22 mouse cellular contexts compared by ENCODE assay signal in genomic region chr1:56981947-56982555, GRCm38 (mm10). TPM values are rescaled to one million over a fixed set of nuclear protein-coding genes. Genes with fewer than 3 reads are reported as not detected.
DNase-seq lines count a peak whose midpoint lies in the region; ATAC-seq lines count a peak whose summit lies in the region.
"Had no signal": no experiment of that assay in that cellular context is flagged by ENCODE, and none has a peak within 500 bp of the region (broad histone marks: within the 10 kb centered on the region; RNA-seq: fewer than 3 reads in every experiment).

No protein-coding gene starts in this region.

- no peak for ATAC-seq in forebrain, embryonic 11.5 days (replicated peaks; ENCODE audit: low FRiP score)
- ATAC-seq in forebrain, embryonic 15.5 days (replicated peaks), result no peak
- ATAC-seq in intestine, embryonic 14.5 days (replicated peaks; ENCODE audit: low FRiP score, low TSS enrichment, low read depth), result no peak
- ATAC-seq in intestine, embryonic 15.5 days, result no peak
- ATAC-seq: CD4-positive, CD25-positive, alpha-beta regulatory T cell, adult 4 months; lung, postnatal 0 days; Patski had no signal

- H3K27ac ChIP-seq in forebrain, embryonic 11.5 days (ENCODE audit: low read depth, low read length), result no peak overlapping the region
- no peak overlapping the region for H3K27ac ChIP-seq in forebrain, embryonic 15.5 days (replicated peaks)
- no peak overlapping the region for H3K27ac ChIP-seq in intestine, embryonic 14.5 days (ENCODE audit: low read depth)
- H3K27ac ChIP-seq in intestine, embryonic 15.5 days, result no peak overlapping the region
- peak overlapping the region; percentile 51; the same call in 1 of the 2 replicates for H3K27ac ChIP-seq in embryonic facial prominence, embryonic 10.5 days (replicated peaks)
- H3K27ac ChIP-seq: layer of hippocampus, adult 2 months; limb, embryonic 15.5 days had no signal

- H3K4me3 ChIP-seq in forebrain, embryonic 11.5 days (ENCODE audit: low read depth, low read length), result no peak overlapping the region
- no peak overlapping the region for H3K4me3 ChIP-seq in forebrain, embryonic 15.5 days
- no peak overlapping the region for H3K4me3 ChIP-seq in intestine, embryonic 14.5 days (ENCODE audit: low read depth, low read length)
- H3K4me3 ChIP-seq in intestine, embryonic 15.5 days (replicated peaks), result no peak overlapping the region
- H3K4me3 ChIP-seq in embryonic facial prominence, embryonic 10.5 days, result no peak overlapping the region
- H3K4me3 ChIP-seq: heart, embryonic 12.5 days; layer of hippocampus, adult 2 months; limb, embryonic 15.5 days had no signal

- H3K36me3 ChIP-seq in forebrain, embryonic 11.5 days (ENCODE audit: control insufficient read depth, insufficient read depth, low read length), result no peaks in the 10 kb centered on the region
- no peaks in the 10 kb centered on the region for H3K36me3 ChIP-seq in forebrain, embryonic 15.5 days
- no peaks in the 10 kb centered on the region for H3K36me3 ChIP-seq in intestine, embryonic 14.5 days (ENCODE audit: control insufficient read depth, insufficient read depth, low read length)
- no peaks in the 10 kb centered on the region for H3K36me3 ChIP-seq in intestine, embryonic 15.5 days
- no peaks in the 10 kb centered on the region for H3K36me3 ChIP-seq in embryonic facial prominence, embryonic 10.5 days (replicated peaks)
- H3K36me3 ChIP-seq: heart, embryonic 12.5 days; limb, embryonic 15.5 days had no signal

- no peak overlapping the region for H3K4me2 ChIP-seq in forebrain, embryonic 11.5 days (ENCODE audit: low read depth, low read length, severe bottlenecking)
- H3K4me2 ChIP-seq in forebrain, embryonic 15.5 days (replicated peaks), result no peak overlapping the region
- H3K4me2 ChIP-seq in intestine, embryonic 14.5 days (ENCODE audit: low read length), result no peak overlapping the region
- H3K4me2 ChIP-seq in intestine, embryonic 15.5 days (replicated peaks), result no peak overlapping the region
- H3K4me2 ChIP-seq: heart, embryonic 12.5 days; limb, embryonic 15.5 days had no signal

- DNase-seq in forebrain, embryonic 11.5 days (ENCODE audit: low spot score), result peak; percentile 51
- DNase-seq in intestine, embryonic 14.5 days (ENCODE audit: low spot score), result peak; percentile 61
- peak; percentile 56 for DNase-seq in embryonic facial prominence, embryonic 10.5 days (ENCODE audit: low spot score)
- peak; percentile 29 for DNase-seq in retina, embryonic 14.5 days (ENCODE audit: low spot score)
- no peak for DNase-seq in ovary, postnatal 36 days (ENCODE audit: low spot score)
- no peak for DNase-seq in kidney, adult 11 months
- DNase-seq: adrenal gland, postnatal 25 days; cerebellum, adult 11-12 months; kidney, adult 8-10 months; kidney, postnatal 14 days; layer of hippocampus, postnatal 36 days; right cerebral cortex, postnatal 14 days; spleen, adult 18-20 months; thymus, postnatal 36 days had no signal

- no peak overlapping the region for H3K9ac ChIP-seq in forebrain, embryonic 11.5 days (ENCODE audit: low read length)
- no peak overlapping the region for H3K9ac ChIP-seq in forebrain, embryonic 15.5 days (replicated peaks)
- no peak overlapping the region for H3K9ac ChIP-seq in intestine, embryonic 14.5 days (ENCODE audit: low read length)
- no peak overlapping the region for H3K9ac ChIP-seq in intestine, embryonic 15.5 days
- H3K9ac ChIP-seq: heart, embryonic 12.5 days; limb, embryonic 15.5 days had no signal

- peaks cover 75% of the 10 kb centered on the region for H3K27me3 ChIP-seq in forebrain, embryonic 11.5 days (ENCODE audit: control insufficient read depth, insufficient read depth, low read length)
- peaks cover 62% of the 10 kb centered on the region for H3K27me3 ChIP-seq in forebrain, embryonic 15.5 days
- peaks cover 86% of the 10 kb centered on the region for H3K27me3 ChIP-seq in intestine, embryonic 14.5 days (replicated peaks; ENCODE audit: control insufficient read depth, insufficient read depth, low read length)
- peaks cover 58% of the 10 kb centered on the region for H3K27me3 ChIP-seq in intestine, embryonic 15.5 days (replicated peaks)
- peaks cover 98% of the 10 kb centered on the region for H3K27me3 ChIP-seq in embryonic facial prominence, embryonic 10.5 days (replicated peaks; ENCODE audit: low read depth, poor library complexity, severe bottlenecking)

- peaks cover 5% of the 10 kb centered on the region; the same call in 1 of the 2 replicates for H3K4me1 ChIP-seq in forebrain, embryonic 11.5 days (replicated peaks; ENCODE audit: control insufficient read depth, insufficient read depth, low read length)
- H3K4me1 ChIP-seq in forebrain, embryonic 15.5 days, result peaks cover 32% of the 10 kb centered on the region
- H3K4me1 ChIP-seq in intestine, embryonic 14.5 days (replicated peaks; ENCODE audit: control insufficient read depth, insufficient read depth, low read length), result peaks cover 9% of the 10 kb centered on the region; the same call in 1 of the 2 replicates
- peaks cover 8% of the 10 kb centered on the region; the same call in 1 of the 2 replicates for H3K4me1 ChIP-seq in intestine, embryonic 15.5 days (replicated peaks)
- peaks cover 53% of the 10 kb centered on the region for H3K4me1 ChIP-seq in embryonic facial prominence, embryonic 10.5 days

- no peaks in the 10 kb centered on the region for H3K9me3 ChIP-seq in forebrain, embryonic 11.5 days (ENCODE audit: control insufficient read depth, low read length)
- no peaks in the 10 kb centered on the region for H3K9me3 ChIP-seq in forebrain, embryonic 15.5 days
- H3K9me3 ChIP-seq in intestine, embryonic 14.5 days (ENCODE audit: control insufficient read depth, low read length), result no peaks in the 10 kb centered on the region
- no peaks in the 10 kb centered on the region for H3K9me3 ChIP-seq in intestine, embryonic 15.5 days
- no peaks in the 10 kb centered on the region for H3K9me3 ChIP-seq in embryonic facial prominence, embryonic 10.5 days
- H3K9me3 ChIP-seq: heart, embryonic 12.5 days; limb, embryonic 15.5 days had no signal

- WGBS in forebrain, embryonic 11.5 days, result under 1% methylated on average over 11 of the region's 11 CpGs
- 2% methylated on average over 11 of the region's 11 CpGs for WGBS in forebrain, embryonic 15.5 days
- 11% methylated on average over 11 of the region's 11 CpGs for WGBS in intestine, embryonic 14.5 days
- 18% methylated on average over 11 of the region's 11 CpGs for WGBS in intestine, embryonic 15.5 days
- WGBS in embryonic facial prominence, embryonic 10.5 days, result under 1% methylated on average over 11 of the region's 11 CpGs

RNA-seq across cellular contexts. Expression of gene Satb2, which starts 3.6 kb away (rescaled TPM):
- 1.5 and 1.9 TPM in 2 replicates for polyA plus RNA-seq in forebrain, embryonic 11.5 days (2014; fragmentation: Nextera tagmentation; extraction: Ambion mirVana)
- polyA plus RNA-seq in forebrain, embryonic 15.5 days (2015; fragmentation: Nextera tagmentation; extraction: Ambion mirVana), result 46.2 and 62.5 TPM in 2 replicates
- 4.3 and 4.6 TPM in 2 replicates for polyA plus RNA-seq in intestine, embryonic 14.5 days (2014; fragmentation: Nextera tagmentation; extraction: Ambion mirVana)
- 2.7 and 2.9 TPM in 2 replicates for polyA plus RNA-seq in intestine, embryonic 15.5 days (2015; fragmentation: Nextera tagmentation; extraction: Ambion mirVana)
- polyA plus RNA-seq in embryonic facial prominence, embryonic 10.5 days (2016; fragmentation: Nextera tagmentation; extraction: Ambion mirVana), result 9.0 and 11.3 TPM in 2 replicates
- polyA plus RNA-seq: CD4-positive, CD25-positive, alpha-beta regulatory T cell, adult 4 months had no signal

Comparison
In these comparisons a context has a peak if more than half of its experiments do, and no peak if none do; other contexts are left out.
1. DNase-seq: peak in forebrain, embryonic 11.5 days (single experiment), intestine, embryonic 14.5 days (single experiment), embryonic facial prominence, embryonic 10.5 days (single experiment) and retina, embryonic 14.5 days (single experiment); none in ovary, postnatal 36 days (single experiment) and kidney, adult 11 months (single experiment).